Mouse (Mus musculus): ENCODE data around the gene Syce2.
"Not testable (repeated sequence)": the region's sequence is repeated elsewhere in the genome, so short reads cannot be mapped to it uniquely, and the experiment has no call there.

Gene Syce2

DNA sequence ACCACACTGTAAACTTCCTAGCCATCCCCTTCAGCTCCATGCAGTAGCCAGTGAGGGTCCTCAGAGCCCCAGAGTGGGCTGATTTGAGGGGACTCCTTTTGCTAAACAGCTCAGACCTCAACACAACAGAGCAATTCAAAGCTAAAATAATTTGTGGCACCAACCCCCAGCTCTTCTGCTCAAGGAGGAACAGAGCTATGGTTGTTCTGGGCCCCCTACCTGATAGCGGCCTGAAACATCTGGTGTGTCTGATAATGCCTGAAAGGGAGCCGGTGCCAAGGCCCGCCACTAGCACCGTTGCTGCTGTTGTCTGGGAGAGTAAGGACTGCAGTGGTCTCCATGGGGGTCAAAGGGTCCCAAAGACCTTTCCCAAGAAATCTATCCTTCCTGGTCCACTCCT is 29.2 kb downstream of the Syce2 start:
- DNase-seq (ENCODE audit: low read depth, low spot score): no peak

DNA sequence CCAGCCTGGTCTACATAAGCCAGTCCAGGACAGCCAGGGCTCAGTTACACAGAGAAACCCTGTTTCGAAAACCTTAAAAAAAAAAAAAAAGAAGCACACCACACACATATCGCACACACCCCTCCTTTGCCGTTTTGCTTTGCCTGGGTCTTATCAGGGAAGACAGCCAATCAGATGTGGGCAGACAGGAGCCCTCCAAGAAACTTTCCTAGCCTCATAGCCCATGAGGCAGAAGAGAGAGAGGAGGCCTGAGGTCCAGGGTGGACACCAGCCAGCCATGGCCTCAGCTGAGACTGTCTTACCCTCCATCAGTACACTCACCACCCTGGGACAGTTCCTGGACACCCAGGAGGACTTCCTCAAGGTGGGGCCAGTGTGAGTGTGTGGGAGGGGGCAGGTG is 29.8 kb downstream of the Syce2 start, which contains the start of gene Klf1:
TSS of gene Klf1 (plus strand) at position 177 of the 400 bp plus-strand sequence.
- no peak for DNase-seq (ENCODE audit: low read depth, low spot score)

DNA sequence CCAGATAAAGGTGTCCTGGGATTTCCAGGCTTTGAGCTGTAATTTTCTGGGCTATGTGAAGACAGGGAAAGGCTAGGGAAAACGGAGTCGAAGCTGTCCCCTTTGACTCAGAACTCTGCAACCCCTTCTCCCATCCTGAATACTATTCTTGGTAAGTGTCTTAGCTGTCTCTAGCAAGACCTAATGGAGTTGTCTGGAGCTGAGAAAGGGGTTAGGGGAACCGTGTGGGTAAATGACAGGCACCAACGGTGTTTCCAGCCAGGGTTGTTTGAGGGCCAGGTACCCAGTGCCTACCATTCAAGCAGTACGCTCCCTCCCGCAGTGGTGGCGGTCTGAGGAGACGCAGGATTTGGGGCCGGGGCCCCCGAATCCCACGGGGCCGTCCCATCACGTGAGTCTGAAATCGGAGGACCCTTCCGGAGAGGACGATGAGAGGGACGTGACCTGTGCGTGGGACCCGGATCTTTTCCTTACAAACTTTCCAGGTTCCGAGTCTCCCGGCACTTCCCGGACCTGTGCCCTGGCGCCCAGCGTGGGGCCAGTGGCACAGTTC is 30.5 kb downstream of the Syce2 start:
- DNase-seq (ENCODE audit: low read depth, low spot score): no peak

DNA sequence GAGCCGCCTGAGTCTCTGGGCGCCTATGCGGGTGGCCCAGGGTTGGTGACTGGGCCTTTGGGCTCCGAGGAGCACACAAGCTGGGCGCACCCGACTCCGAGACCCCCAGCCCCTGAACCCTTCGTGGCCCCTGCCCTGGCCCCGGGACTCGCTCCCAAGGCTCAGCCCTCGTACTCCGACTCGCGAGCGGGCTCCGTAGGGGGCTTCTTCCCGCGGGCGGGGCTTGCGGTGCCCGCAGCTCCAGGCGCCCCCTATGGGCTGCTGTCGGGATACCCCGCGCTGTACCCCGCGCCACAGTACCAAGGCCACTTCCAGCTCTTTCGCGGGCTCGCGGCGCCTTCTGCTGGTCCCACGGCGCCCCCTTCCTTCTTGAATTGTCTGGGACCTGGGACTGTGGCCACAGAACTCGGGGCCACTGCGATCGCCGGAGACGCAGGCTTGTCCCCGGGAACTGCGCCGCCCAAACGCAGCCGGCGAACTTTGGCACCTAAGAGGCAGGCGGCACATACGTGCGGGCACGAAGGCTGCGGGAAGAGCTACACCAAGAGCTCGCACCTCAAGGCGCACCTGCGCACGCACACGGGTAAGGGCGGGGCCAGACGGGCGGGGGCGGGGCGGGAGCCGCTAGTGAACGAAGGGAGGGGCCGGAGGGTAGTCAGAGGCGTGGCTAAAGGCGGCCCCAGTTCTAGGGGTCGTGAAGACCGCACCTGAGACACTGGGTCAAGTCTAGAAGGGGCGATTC is 31.2 kb downstream of the Syce2 start:
- DNase-seq (ENCODE audit: low read depth, low spot score): peak; percentile 91

DNA sequence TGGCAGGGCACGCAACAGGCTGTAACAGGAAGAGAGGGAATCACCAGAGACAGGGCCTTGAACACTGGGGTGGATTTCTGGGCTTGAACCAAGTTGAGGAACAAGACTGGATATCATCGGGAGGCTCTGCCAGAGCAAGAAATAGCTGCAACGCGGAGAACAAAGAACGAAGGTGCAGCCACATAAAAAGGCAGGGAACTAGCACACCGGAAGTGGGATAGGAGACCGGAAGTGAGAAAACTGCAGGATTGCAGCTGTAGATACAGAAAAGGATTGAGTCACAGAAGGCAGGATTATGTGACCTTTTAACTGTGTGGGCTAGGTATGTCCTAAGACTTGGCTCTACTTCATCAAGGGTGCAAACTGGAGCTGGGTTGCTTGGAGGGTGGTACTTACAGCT is 32.4 kb downstream of the Syce2 start:
- DNase-seq (ENCODE audit: low read depth, low spot score): no peak

DNA sequence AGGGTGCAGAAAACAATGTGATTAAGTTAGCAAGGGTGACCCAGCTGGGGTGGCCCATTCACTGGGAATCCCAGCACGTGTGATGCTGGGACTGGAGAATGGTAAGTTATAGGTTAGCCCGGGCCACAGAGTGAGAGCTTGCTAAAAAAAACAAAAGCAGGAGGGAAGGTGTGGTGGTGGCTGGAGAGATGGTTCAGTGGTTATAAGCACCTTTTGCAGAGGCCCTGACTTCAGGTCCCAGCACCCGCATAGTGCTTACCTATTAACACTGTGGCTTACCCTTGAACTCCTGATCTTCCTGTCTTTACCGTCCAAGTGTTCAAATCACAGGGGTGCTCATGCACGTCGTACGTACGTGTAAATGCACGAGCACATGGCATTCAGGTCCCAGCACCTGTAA is 35.1 kb downstream of the Syce2 start:
- DNase-seq (ENCODE audit: low read depth, low spot score): no peak

DNA sequence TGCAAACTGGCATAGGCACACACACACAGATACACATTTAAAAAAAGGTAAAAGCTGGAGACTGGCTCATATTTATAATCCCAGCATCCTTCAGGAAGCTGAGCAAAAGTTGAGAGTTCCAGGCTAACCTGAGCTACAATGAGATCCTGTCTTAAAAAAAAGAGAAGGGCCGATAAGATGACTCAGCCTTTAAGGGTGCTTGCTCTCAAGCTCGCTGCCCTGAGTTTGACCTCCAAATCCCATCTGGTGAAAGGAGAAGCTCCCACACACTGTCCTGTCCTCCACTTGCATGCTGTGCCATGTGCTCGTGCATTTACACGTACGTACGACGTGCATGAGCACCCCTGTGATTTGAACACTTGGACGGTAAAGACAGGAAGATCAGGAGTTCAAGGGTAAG is 35.6 kb downstream of the Syce2 start:
- no peak for DNase-seq (ENCODE audit: low read depth, low spot score)

DNA sequence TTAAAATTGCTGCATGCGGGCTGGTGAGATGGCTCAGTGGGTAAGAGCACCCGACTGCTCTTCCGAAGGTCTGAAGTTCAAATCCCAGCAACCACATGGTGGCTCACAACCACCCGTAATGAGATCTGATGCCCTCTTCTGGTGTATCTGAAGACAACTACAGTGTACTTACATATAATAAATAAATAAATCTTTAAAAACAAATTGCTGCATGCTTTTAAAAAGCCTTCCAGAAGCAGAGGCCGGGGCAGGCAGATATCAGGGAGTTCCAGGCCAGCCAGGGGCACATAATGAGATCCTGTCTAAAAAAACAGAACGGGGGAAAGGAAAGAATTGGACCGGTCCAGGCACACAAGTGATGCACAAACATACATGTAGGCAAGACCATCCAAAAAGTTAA is 36.1 kb downstream of the Syce2 start:
- not testable (repeated sequence) for DNase-seq (ENCODE audit: low read depth, low spot score)

DNA sequence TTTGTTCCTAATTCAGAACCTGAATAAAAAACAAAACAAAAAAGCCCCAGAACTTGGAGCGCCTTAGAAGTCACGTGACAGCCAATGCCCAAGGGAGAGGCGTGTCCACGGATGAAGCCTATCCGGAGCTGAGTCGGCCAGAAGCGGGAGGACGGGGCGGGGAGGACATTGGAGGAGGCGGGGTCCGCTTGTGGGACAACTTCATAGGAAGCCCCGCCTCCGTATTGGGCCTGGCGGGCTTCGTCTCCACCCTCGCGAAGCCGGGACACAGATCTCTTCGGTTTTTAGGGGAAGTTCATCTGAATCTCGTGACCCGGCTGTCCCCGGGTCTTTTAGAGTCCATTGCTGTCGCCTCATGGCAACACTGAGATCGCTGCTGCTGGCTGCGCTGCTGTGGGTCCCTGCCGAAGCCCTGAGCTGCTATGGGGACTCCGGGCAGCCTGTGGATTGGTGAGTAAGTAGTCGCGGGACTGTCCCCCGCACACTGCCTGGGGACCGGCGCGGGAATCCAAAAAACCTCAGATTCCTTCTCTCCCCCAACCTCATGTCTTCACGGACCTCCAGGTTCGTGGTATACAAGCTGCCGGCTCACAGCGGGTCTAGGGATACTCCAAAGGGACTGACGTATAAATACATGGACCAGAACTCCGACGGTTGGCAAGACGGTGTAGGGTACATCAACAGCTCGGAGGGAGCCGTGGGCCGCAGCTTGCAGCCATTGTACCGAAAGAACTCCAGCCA is 36.7 kb downstream of the Syce2 start, which contains the start of gene Dnase2a:
TSS of gene Dnase2a (plus strand) at position 140 of the 741 bp plus-strand sequence.
- peak; percentile 95 for DNase-seq (ENCODE audit: low read depth, low spot score)

DNA sequence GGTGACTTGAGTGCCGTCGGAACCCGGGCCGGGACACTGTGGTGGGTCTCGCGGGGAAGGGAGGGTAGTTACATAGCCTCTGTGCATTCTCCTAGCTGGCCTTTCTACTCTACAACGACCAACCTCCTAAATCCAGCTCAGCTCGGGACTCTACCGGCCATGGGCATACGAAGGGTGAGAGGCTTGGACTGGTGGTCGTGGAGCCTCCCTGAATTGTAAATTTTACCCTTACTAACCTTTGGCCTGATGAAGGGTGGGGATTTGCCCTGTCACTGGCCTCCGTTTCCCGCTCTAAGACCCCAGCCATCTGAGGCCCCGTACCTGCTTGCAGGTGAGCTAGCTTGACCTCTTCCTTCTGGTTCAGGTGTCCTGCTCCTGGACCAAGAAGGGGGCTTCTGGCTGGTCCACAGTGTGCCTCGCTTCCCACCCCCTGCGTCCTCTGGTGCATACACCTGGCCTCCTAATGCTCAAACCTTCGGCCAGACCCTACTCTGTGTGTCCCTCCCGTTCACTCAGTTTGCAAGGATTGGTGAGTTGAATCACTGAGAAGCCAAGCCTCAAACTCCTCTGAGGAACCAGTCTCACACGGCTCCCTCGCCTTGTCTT is 37.4 kb downstream of the Syce2 start:
- DNase-seq (ENCODE audit: low read depth, low spot score): no peak

DNA sequence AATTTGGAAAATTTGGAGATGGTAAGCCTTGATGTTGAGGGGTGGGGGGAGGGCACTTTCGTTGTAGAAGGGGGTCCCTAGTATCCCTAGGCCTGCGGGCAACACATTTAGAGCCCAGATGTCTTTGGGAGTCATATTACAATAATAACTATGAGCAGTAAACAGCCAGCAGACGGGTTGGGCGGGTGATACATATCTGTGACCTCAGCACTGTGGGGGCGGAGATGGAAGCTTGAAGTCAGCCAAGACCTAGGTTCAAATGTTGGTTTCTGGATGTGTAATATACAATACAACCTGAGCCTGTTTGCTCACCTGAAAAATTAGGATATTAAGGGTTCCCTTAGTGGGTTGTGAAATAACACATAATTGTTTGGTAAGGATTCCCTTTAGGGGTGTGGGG is 38.0 kb downstream of the Syce2 start:
- DNase-seq (ENCODE audit: low read depth, low spot score): peak; percentile 67

DNA sequence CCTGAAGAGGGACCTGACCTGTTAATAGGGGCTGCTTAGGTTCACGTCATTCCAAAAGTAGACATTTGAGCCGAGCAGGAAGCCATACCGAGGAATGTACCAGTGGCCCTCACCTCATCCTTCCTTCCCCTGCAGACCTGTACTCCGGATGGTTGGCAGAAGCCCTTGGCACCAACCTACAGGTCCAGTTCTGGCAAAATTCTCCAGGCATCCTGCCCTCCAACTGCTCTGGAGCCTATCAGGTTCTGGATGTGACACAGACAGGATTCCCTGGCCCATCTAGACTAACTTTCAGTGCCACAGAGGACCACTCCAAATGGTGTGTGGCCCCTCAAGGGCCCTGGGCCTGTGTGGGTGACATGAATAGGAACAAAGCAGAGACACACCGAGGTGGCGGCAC is 38.6 kb downstream of the Syce2 start:
- DNase-seq (ENCODE audit: low read depth, low spot score): no peak

DNA sequence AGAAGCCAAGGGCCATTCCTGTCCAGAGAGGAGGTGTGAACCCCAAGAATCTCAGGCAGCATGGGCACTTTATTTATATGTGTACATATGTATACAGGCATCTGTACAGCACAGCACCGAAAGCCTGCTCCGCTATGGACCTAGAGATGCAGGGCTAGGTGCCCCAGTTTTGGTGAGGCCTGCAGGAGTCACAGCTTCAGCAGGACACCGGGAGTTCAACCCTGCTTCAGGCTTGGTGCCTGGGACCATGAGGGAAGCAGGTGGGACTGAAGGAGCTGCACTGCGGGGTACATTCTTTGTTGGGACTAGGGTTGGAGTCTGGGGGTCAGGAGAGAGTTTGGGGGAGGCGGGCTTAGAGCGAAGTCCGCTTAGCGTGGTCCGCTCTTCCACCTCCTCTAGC is 39.9 kb downstream of the Syce2 start:
- no peak for DNase-seq (ENCODE audit: low read depth, low spot score)

DNA sequence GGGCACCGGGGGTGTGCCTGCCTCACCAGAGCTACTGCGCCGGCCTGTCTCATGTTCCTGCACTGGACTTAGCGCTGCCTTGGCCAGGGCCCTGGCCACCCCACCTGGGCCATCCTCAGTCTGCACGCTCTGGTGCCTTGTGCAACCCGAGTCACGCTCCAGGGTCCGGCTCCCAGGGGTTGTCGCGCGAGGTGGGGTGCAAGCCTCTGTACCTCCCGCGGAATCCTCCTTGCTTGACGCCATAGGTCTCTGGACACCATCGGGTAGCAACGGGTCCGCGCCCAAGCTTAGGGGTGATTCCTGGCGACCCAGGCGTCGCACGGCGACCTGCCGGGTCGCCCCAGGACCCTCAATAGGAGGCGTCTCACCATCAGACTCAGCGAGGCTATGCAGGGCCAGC is 40.5 kb downstream of the Syce2 start:
- peak; percentile 16 for DNase-seq (ENCODE audit: low read depth, low spot score)

DNA sequence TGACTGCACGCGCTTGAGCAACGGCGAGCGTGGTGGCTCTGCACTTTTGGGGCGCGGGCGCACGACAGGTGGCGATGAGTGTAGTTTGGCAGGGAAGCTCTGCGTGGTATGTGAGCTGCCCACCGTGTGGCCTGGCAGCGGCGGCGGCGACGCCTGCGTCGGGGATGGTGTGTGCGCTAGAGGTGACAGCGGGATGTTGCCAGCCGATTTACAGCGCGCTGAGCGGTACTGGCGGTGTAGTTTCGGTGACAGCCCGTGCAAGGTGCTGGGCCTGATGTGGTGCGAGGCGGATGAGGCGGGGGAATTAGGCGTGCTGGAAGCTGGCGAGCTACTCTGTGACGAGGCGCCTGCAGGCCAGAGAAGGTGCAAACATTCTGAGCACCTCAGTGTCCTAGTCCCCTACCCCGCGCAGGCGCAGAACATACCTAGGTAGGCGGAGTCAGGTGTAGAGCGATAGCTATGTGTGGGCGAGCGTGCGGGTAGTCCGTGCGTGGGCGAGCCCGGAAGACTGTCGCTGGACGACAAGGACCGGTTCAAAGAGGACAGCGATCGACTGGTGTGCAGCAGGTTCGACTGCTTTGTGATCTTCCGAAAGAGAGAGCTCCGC is 41.1 kb downstream of the Syce2 start:
- peak; percentile 93 for DNase-seq (ENCODE audit: low read depth, low spot score)

DNA sequence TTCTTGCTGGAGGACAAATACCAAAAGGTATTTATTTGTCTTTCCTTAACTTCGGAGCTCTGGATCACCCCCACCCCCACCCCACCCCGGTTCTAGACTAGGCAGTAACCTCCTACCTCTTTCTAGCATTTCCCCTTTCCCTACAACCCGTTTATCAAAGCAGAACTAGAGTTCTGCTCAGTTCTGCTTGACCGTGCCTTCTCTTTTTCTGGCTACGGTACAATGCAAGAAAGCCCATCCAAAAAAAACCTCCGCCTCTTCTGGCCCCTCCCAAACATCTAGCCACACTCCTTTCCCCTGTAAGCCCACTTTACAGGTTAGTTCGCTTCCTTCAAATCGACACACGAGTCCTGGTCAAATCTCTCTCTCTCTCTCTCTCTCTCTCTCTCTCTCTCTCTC is 41.6 kb downstream of the Syce2 start:
- DNase-seq (ENCODE audit: low read depth, low spot score): no peak

DNA sequence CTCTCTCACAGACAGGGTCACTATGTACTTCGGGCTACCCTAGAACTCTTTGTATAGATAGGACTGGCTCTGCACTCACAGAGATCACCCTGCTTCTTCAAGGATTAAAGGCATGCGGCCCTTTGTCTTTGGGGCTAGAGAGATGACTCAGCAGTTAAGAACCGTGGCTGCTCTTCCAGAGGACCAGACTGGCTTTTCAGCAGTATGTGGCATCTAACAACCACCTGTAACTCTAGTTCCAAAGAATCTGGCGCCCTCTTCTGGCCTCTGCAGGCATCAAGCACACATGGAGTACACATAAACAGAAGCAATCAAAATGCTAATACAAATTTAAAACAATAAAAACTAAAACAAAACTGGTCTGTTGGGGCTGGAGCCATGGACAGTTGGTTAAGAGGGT is 42.0 kb downstream of the Syce2 start:
- peak; percentile 77 for DNase-seq (ENCODE audit: low read depth, low spot score)

DNA sequence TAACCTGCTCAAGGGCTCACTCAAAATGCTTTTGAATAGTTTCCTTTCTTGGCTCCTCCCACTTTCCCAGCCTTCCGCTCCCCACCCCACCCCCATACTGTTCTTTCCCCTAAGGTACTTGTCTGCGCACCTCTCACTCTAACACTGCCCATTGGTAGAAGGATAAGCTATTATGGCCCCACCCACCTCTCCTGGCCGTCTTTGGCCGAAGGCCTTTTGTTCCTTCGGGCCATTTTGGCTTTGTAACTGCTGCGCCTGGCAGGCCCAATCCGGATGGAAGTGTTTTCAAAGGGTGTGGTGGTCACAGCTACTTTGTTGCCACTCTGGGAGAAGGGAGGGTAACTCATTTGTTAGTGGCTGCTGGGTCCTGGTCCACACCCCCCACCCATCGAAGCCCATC is 43.4 kb downstream of the Syce2 start:
- DNase-seq (ENCODE audit: low read depth, low spot score): no peak

DNA sequence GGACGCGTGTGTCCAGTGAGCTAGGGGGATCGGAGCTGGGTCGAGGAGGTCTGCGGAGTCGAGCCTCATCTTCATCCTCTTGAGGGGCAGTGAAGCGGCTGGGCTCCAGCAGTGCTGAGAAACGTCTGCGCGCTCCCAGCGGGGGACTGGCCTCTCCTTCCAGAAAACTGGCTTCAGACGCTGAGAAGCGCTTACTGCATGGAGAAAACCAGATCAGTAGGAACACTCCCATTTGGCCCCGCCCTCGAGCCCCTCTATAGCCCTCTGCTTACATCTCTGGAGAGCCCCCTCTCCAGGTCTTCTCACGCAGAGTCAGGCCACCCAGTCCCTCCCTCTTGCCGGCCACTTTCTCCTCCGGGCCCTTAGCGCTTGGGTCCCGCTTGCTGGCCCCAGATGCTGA is 45.9 kb downstream of the Syce2 start:
- DNase-seq (ENCODE audit: low read depth, low spot score): no peak

DNA sequence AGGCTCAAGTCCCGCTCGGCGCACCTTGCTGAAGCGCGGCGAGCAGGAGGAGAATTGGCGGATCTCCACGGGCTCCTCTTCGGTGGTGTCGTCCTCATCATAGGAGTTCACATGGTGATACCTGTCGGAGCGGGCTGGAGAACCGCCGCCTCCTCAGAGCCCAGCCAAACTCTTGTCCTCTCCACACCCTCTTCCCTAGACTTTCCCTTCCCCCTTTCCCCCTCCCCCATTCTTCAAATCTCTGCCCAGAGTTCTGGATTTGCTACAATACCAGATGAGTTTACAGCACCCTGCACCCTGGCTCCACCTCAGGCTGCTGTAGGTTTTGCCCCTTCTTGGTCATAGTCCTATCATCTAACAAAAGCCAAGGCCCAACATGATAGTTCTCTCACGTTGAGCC is 46.7 kb downstream of the Syce2 start:
- DNase-seq (ENCODE audit: low read depth, low spot score): no peak

DNA sequence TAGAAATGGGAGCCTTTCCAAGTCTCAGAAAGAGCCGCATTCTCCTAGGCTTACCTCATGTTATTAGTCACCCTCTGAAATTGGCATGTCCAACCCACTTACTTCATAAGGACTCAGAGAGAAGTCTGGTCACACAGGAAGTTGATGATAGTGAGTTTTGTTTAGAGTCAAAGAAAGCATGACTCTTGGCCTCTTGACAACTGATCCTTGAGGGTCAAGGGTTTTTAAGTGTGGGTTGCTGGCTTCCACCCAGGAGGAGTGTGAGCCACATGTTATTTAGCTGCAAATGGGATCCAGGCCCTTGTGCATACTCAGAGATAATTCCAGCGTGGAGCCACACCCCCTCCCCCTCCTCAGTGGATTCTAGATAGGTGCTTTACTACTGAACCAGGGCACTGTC is 49.7 kb downstream of the Syce2 start:
- no peak for DNase-seq (ENCODE audit: low read depth, low spot score)

DNA sequence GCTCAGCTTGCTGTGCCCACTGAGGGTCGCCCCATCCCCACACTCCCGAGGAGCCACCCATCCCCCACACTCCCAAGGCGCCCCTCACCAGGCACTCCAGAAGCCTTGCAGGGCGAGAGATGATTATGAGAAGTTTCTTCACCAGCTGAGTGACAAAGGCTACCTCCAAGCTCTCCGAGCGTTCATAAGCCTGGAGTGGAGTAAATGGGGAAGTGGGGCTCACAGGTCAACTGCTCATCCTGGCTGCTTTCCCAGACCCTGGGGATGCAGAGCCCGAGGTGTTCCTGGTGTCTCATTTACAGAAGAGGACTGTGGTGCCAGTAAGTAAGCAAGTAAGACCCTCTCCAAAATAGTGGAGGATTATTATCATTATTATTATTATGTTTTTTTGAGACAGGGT is 53.6 kb downstream of the Syce2 start:
- DNase-seq (ENCODE audit: low read depth, low spot score): no peak

All from CD4-positive, CD25-positive, alpha-beta regulatory T cell, adult 2 months (primary cell).